Mouse (Mus musculus): ENCODE measurements at regions not wholly inside any gene's neighbourhood (a gene's known extent, or its start where the extent isn't known, plus 50 kb on each side); places are given as distances from the start of the nearest gene placed in this dataset.

GRCm38 (mm10) chr1:155472112-155472955 lies 55.1 kb upstream of the Xpr1 start:
- no peaks in the 10 kb centered on the region for H3K36me3 ChIP-seq (ENCODE audit: control insufficient read depth, insufficient read depth, low read length)
- no peaks in the 10 kb centered on the region for H3K27me3 ChIP-seq (ENCODE audit: control insufficient read depth, insufficient read depth, low read length)
- 54% methylated on average over 11 of the region's 11 CpGs for WGBS
- ATAC-seq (ENCODE audit: low FRiP score, low TSS enrichment) (peak; percentile 82), DNase-seq (ENCODE audit: low spot score) (peak; percentile 71)
- no peaks in the 10 kb centered on the region for H3K9me3 ChIP-seq (ENCODE audit: control insufficient read depth, low read length)
- no peak overlapping the region for H3K9ac ChIP-seq (ENCODE audit: low read length)
- no peak overlapping the region for H3K4me3 ChIP-seq (ENCODE audit: low read depth, low read length)
- H3K4me2 ChIP-seq (replicated peaks; ENCODE audit: low read depth): no peak overlapping the region
- TF ChIP-seq CTCF (IDR thresholded peaks at IDR 0.05; ENCODE audit: low read depth) (no peak), EP300 (optimal IDR thresholded peaks at IDR 0.05) (peak; percentile 28)
- H3K4me1 ChIP-seq (replicated peaks; ENCODE audit: control insufficient read depth, insufficient read depth): no peaks in the 10 kb centered on the region
- no peak overlapping the region for H3K27ac ChIP-seq (replicated peaks)

GRCm38 (mm10) chr1:155472956-155473646 lies 55.9 kb upstream of the Xpr1 start:
- ATAC-seq (ENCODE audit: low FRiP score, low TSS enrichment) (no peak), DNase-seq (ENCODE audit: low spot score) (no peak)
- WGBS: 56% methylated on average over 5 of the region's 5 CpGs

GRCm38 (mm10) chr1:155474973-155475372 lies 57.8 kb upstream of the Xpr1 start:
- H3K9me3 ChIP-seq (ENCODE audit: control insufficient read depth, low read length): no peaks in the 10 kb centered on the region
- H3K27ac ChIP-seq (replicated peaks): no peak overlapping the region
- H3K27me3 ChIP-seq (ENCODE audit: control insufficient read depth, insufficient read depth, low read length): no peaks in the 10 kb centered on the region
- DNase-seq (ENCODE audit: low spot score) (no peak), ATAC-seq (ENCODE audit: low FRiP score, low TSS enrichment) (no peak)
- no peak overlapping the region for H3K9ac ChIP-seq (ENCODE audit: low read length)
- TF ChIP-seq CTCF (IDR thresholded peaks at IDR 0.05; ENCODE audit: low read depth): no peak
- no peak for TF ChIP-seq EP300 (optimal IDR thresholded peaks at IDR 0.05)
- no peak overlapping the region for H3K4me2 ChIP-seq (replicated peaks; ENCODE audit: low read depth)
- H3K4me3 ChIP-seq (ENCODE audit: low read depth, low read length): no peak overlapping the region
- no peaks in the 10 kb centered on the region for H3K36me3 ChIP-seq (ENCODE audit: control insufficient read depth, insufficient read depth, low read length)
- WGBS: 52% methylated on average over 2 of the region's 2 CpGs
- H3K4me1 ChIP-seq (replicated peaks; ENCODE audit: control insufficient read depth, insufficient read depth): no peaks in the 10 kb centered on the region

More at GRCm38 (mm10) chr1:155472956-155473646, 55.9 kb upstream of the Xpr1 start:
- Histone ChIP-seq H3K27me3 (ENCODE audit: control insufficient read depth, insufficient read depth, low read length) (no peaks in the 10 kb centered on the region), H3K4me1 (replicated peaks; ENCODE audit: control insufficient read depth, insufficient read depth) (no peaks in the 10 kb centered on the region), H3K27ac (replicated peaks) (no peak overlapping the region), H3K4me2 (replicated peaks; ENCODE audit: low read depth) (no peak overlapping the region), H3K4me3 (ENCODE audit: low read depth, low read length) (no peak overlapping the region), H3K9ac (ENCODE audit: low read length) (no peak overlapping the region), H3K9me3 (ENCODE audit: control insufficient read depth, low read length) (no peaks in the 10 kb centered on the region), H3K36me3 (ENCODE audit: control insufficient read depth, insufficient read depth, low read length) (no peaks in the 10 kb centered on the region)
- no peak for TF ChIP-seq CTCF (IDR thresholded peaks at IDR 0.05; ENCODE audit: low read depth)
- TF ChIP-seq EP300 (optimal IDR thresholded peaks at IDR 0.05): no peak

- no peaks in the 10 kb centered on the region for H3K9me3 ChIP-seq (ENCODE audit: control insufficient read depth, low read length)
- ATAC-seq (ENCODE audit: low FRiP score, low TSS enrichment) (no peak), DNase-seq (ENCODE audit: low spot score) (no peak)
- H3K4me3 ChIP-seq (ENCODE audit: low read depth, low read length): no peak overlapping the region
- H3K4me1 ChIP-seq (replicated peaks; ENCODE audit: control insufficient read depth, insufficient read depth): no peaks in the 10 kb centered on the region
- TF ChIP-seq CTCF (IDR thresholded peaks at IDR 0.05; ENCODE audit: low read depth): no peak
- no peak for TF ChIP-seq EP300 (optimal IDR thresholded peaks at IDR 0.05)
- H3K36me3 ChIP-seq (ENCODE audit: control insufficient read depth, insufficient read depth, low read length): no peaks in the 10 kb centered on the region
- H3K4me2 ChIP-seq (replicated peaks; ENCODE audit: low read depth): no peak overlapping the region
- no peak overlapping the region for H3K9ac ChIP-seq (ENCODE audit: low read length)
- 92% methylated on average over 3 of the region's 3 CpGs for WGBS
- H3K27ac ChIP-seq (replicated peaks): no peak overlapping the region
- no peaks in the 10 kb centered on the region for H3K27me3 ChIP-seq (ENCODE audit: control insufficient read depth, insufficient read depth, low read length)
Measured at GRCm38 (mm10) chr1:155476237-155476636, 59.0 kb upstream of the Xpr1 start.

GRCm38 (mm10) chr1:155482148-155482547 lies 64.9 kb upstream of the Xpr1 start:
- DNase-seq (ENCODE audit: low spot score) (no peak), ATAC-seq (ENCODE audit: low FRiP score, low TSS enrichment) (no peak)
- Histone ChIP-seq H3K27me3 (ENCODE audit: control insufficient read depth, insufficient read depth, low read length) (no peaks in the 10 kb centered on the region), H3K4me1 (replicated peaks; ENCODE audit: control insufficient read depth, insufficient read depth) (no peaks in the 10 kb centered on the region), H3K27ac (replicated peaks) (no peak overlapping the region), H3K4me2 (replicated peaks; ENCODE audit: low read depth) (no peak overlapping the region), H3K4me3 (ENCODE audit: low read depth, low read length) (no peak overlapping the region), H3K9me3 (ENCODE audit: control insufficient read depth, low read length) (no peaks in the 10 kb centered on the region), H3K9ac (ENCODE audit: low read length) (no peak overlapping the region), H3K36me3 (ENCODE audit: control insufficient read depth, insufficient read depth, low read length) (no peaks in the 10 kb centered on the region)
- 19% methylated on average over 9 of the region's 9 CpGs for WGBS
- TF ChIP-seq EP300 (optimal IDR thresholded peaks at IDR 0.05) (no peak), CTCF (IDR thresholded peaks at IDR 0.05; ENCODE audit: low read depth) (no peak)

- H3K4me1 ChIP-seq (replicated peaks; ENCODE audit: control insufficient read depth, insufficient read depth): no peaks in the 10 kb centered on the region
- no peak for DNase-seq (ENCODE audit: low spot score)
- no peaks in the 10 kb centered on the region for H3K9me3 ChIP-seq (ENCODE audit: control insufficient read depth, low read length)
- H3K36me3 ChIP-seq (ENCODE audit: control insufficient read depth, insufficient read depth, low read length): no peaks in the 10 kb centered on the region
- H3K27ac ChIP-seq (replicated peaks): no peak overlapping the region
- 45% methylated on average over 5 of the region's 5 CpGs for WGBS
- no peak overlapping the region for H3K4me3 ChIP-seq (ENCODE audit: low read depth, low read length)
- no peak overlapping the region for H3K9ac ChIP-seq (ENCODE audit: low read length)
- TF ChIP-seq CTCF (IDR thresholded peaks at IDR 0.05; ENCODE audit: low read depth) (no peak), EP300 (optimal IDR thresholded peaks at IDR 0.05) (no peak)
- no peaks in the 10 kb centered on the region for H3K27me3 ChIP-seq (ENCODE audit: control insufficient read depth, insufficient read depth, low read length)
- H3K4me2 ChIP-seq (replicated peaks; ENCODE audit: low read depth): no peak overlapping the region
- ATAC-seq (ENCODE audit: low FRiP score, low TSS enrichment): no peak
Measured at GRCm38 (mm10) chr1:155482760-155483159, 65.5 kb upstream of the Xpr1 start.
